Mouse (Mus musculus) layer of hippocampus, postnatal 10 days (tissue): ENCODE measurements around the gene Theg. TPM values are rescaled to one million over a fixed set of nuclear protein-coding genes. Genes with fewer than 3 reads are reported as not detected.

ENCODE experiments used
- DNase-seq, 2 experiments: peaks; one replicate each; pipeline ENCODE4 v3.0.0; 2021; ENCODE audit warnings: low spot score in 2 of 2
- long read RNA-seq: library from polyadenylated mRNA; stranded (forward); transcript quantifications from one replicate; pipeline ENCODE4 v2.0.0, GENCODE M21; 2023
- total RNA-seq, 2 experiments: library from RNA; stranded (reverse); gene quantifications; 2 replicates each; pipeline ENCODE4 v1.2.3; 2021

Theg gene
- total RNA-seq: not detected
- long read RNA-seq, partial matches to known transcripts: 0 of 1 reads
- long read RNA-seq, other reads (novel, unspliced or antisense): 1 of 1 reads

- DNase-seq: no peak
These were observed at the start of gene Theg for GRCm38 (mm10) chr10:79587061-79587751. TSS of gene Theg (minus strand) at chr10:79587331.

DNA sequence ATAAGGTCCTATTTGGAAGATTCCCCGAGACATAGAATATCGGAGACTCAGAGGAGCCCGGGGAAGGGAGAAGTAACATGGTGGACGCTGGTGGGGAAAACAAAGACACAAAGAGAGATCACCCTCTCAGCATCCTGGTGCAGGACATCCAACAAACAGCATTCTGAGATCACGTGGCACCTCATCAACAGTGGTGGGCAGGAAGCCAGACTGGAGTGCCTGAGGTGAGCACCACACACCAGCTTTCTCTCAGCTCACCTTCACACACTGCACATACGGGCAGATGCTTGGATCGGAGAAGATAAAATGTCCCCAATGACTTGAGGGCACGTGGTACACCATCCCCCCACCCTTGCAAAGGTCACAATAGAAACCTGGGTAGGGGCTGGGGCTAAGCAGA lies 49.2 kb upstream of the Theg start:
- no peak for DNase-seq

DNA sequence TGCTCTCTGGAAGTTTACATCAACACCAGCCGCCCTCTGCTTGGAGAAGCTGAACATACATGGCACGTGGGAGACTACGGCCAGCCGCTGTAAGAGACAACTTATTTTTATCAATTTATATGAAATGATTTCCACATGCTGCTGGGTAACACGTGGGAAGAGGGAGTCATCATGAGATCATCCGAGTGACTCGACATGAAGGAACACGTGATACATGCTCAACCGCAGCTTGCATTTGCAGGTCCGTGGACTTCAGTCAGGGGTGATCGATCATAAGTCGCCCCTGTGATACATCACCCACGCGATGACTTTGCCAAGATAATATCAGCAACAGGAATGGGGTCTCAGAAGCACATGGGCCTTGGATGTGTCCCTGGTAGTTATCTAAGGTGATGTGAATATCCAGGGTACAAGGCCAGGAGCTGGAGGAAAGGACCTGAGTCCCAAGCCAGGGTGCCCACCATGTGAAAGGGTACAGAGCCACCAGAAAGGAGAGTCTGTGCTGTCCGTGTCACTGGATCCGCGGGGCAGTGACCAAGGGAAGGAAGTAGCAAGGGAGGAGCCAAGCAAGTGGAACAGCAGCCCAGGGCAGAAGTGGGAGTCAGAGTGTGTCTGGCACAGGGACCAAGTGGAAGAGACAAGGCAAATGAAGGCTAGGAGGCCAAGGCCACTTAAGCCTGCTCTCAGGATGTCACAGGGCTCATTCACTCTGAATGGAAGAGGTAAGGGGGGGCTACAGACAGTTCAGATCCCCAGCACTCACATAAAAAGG lies 46.1 kb upstream of the Theg start:
- no peak for DNase-seq

DNA sequence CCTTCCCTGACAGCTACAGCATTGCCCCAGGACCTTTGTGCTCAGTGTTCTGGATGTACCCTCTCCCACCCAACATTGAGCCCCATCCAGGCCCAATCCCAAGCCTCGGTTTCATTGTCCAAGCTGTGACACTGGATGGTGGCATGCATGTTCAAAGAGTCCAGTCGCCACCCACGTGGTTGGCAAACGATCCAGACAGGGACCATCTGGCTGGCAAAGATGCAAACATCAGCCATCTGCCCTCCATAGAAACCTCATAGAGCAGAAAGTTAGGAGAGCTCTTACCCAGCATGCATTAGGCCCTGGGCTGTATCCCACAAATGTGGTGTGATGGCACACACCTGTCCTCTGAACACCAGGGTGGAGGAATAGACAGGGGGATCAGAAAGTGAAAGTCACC lies 44.3 kb upstream of the Theg start:
- peak; percentile 72 to 74 for DNase-seq

DNA sequence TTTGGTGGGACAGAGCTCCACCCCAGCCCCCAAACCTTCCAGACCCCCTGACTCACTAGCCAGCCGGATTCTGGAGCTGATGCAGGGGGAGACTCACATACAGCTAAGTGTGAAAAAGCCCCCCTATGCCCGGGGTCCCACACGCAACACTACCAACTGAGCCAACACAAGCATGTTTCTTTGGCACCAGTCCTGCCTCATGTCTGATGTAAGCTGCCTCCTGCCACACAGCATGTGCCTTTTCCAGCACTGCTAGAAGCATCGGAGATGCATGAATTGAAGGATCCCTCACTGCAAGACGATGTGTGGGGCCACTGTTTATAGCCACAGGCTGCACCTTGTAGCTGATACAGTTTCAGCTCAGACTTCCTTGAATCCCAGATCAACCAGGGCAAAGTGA lies 41.2 kb upstream of the Theg start:
- peak in 1 of 2 experiments; percentile 53 for DNase-seq

- peak in 1 of 2 experiments; percentile 20 for DNase-seq
These were observed 39.0 kb upstream of the Theg start for GRCm38 (mm10) chr10:79626156-79626555.

DNA sequence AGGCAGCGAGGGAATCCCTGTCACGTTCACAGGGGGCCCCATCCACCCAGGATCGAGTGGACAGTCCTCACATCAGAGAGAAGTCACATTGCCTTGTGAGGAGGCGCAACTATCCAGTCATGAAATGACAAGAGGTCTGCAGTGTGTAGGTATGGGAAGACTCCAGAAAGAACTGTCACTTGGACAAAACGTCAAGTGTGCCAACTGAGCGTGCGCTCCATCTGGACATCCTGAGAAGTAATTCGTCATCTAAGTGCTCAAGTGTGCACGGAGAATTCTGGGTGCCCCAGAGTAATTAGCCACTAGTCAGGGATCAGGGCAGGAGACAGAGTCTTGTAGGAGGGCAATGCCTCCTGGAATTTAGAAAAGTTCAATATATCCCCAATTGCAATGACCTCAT lies 38.3 kb upstream of the Theg start:
- no peak for DNase-seq

GRCm38 (mm10) chr10:79623950-79624349 lies 36.8 kb upstream of the Theg start:
- peak in 1 of 2 experiments; percentile 20 for DNase-seq

DNA sequence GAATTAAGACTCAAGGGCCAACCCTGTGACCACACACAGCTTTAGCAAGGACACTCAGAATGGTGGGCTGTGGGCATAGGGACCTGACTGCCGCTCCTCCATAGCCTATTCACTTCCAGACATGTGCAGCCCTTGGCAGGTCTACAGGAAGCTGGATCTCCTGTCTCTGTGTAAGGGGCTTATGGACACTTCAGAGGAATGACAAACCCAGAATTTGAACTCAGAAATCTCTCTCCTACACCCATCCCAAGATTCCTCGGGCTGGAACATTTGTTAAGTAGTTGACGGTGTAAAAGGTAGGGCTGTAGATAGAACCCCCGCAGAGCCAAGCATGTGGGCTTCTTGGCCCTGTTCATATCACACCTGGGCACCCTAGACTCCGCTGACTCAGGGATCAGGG lies 29.2 kb upstream of the Theg start:
- no peak for DNase-seq

GRCm38 (mm10) chr10:79615860-79616259 lies 28.7 kb upstream of the Theg start:
- DNase-seq: peak in 1 of 2 experiments; percentile 44

GRCm38 (mm10) chr10:79614305-79614643 lies 27.1 kb upstream of the Theg start:
- no peak for DNase-seq

- peak; percentile 58 to 76 for DNase-seq
These were observed 26.6 kb upstream of the Theg start, which contains the start of gene C2cd4c for GRCm38 (mm10) chr10:79613578-79614304. TSS of gene C2cd4c (minus strand) at chr10:79614025.

DNA sequence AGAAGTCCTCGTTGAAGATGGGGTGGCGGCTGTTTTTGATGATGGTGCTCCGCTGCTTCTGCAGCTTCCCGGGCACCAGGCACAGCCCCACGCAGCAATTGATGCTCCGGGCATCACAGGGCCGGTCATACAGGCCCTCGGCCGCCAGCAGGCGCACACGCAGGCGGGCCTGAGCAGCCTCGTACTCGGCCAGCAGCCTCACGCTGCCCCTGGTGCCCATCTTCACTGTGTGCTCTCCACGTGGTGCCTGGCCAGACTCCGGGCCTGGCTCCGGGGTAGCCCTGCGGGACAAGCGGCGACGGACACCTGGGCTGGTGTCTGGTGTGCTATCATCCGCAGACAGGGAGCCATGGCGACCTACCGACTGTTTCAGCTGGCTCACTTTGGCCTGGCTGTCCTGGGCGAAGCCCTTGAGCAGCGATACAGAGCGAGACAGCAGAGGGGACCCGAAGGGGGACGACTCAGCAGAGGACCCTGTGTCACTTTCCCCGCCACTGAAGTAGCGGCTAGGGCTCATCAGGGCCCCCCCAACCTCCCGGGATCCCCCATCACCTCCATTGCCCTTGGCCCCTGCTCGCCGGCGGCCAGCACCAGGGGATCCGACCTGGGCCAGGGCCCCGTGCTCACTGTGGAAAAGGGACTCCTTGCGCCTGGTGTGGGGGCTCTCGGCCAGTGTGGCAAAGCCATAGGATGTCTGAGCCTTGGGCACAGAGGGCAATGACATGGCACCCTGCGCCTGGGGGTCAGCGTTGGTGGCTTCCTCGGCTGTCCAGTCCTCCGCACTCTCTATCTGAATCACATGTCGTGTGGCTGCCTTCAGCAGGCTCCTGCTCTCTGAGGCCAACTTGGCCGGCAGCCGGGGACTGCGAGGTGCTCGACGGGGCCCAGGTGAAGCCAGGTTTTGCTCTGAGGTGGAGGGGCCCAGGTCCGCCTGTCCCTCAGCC lies 25.3 kb upstream of the Theg start:
- DNase-seq: peak in 1 of 2 experiments; percentile 37

- DNase-seq: peak in 1 of 2 experiments; percentile 11
These were observed 24.2 kb upstream of the Theg start for GRCm38 (mm10) chr10:79611296-79611695.

GRCm38 (mm10) chr10:79609276-79609675 lies 22.1 kb upstream of the Theg start:
- peak in 1 of 2 experiments; percentile 13 for DNase-seq

DNA sequence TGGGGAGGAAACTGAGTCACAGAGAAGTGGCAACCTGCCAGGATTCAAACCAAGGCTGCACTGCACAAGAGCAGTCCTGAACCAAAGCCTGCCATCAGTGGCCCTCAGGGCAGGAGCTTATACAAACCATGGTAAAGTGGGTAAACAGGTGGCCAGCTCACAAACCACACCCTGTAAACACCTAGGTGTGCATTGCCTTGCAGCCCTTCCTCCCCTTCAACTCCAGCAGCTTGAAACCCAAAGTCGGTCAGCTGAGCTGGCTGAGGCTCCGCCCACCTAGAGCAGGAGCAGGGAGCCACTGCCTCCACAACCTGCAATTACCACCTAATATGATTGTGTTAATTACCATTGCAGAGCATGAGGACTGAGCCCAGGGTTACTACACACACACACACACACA lies 20.8 kb upstream of the Theg start:
- DNase-seq: no peak

DNA sequence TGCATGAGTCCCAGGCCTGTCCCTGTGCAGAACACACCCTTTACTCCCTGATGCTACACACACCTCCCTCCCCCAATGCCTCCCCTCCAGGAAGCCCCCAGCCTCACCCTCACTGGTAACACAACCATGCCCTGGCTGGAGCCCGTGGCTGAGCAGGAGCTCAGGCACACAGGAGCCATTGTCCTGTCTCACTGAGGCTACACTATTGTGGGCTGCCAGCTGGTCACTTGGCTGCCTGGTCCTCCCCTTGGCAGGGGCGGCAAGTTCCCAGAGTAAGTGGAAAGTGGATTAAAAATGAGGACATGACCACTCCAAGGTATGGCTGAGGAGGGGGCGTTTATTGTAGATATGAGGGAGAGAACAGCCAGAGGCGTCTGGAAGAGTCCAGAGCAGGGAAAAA lies 19.4 kb upstream of the Theg start:
- peak in 1 of 2 experiments; percentile 31 for DNase-seq

DNA sequence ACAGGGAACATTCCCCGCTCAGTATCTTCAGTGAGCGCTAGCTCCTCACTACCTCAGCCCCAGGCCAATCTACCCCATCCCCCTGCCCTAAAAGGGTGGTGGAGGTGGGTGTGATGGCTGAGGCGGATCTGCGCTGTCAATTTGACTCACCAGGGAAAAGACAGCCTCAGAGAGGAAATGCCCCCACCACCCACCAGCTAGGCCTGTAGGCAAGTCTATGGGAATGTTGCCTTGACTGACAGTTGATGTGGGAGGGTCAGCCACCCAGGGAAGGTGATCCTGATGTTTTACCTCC lies 10.8 kb upstream of the Theg start:
- DNase-seq: no peak

DNA sequence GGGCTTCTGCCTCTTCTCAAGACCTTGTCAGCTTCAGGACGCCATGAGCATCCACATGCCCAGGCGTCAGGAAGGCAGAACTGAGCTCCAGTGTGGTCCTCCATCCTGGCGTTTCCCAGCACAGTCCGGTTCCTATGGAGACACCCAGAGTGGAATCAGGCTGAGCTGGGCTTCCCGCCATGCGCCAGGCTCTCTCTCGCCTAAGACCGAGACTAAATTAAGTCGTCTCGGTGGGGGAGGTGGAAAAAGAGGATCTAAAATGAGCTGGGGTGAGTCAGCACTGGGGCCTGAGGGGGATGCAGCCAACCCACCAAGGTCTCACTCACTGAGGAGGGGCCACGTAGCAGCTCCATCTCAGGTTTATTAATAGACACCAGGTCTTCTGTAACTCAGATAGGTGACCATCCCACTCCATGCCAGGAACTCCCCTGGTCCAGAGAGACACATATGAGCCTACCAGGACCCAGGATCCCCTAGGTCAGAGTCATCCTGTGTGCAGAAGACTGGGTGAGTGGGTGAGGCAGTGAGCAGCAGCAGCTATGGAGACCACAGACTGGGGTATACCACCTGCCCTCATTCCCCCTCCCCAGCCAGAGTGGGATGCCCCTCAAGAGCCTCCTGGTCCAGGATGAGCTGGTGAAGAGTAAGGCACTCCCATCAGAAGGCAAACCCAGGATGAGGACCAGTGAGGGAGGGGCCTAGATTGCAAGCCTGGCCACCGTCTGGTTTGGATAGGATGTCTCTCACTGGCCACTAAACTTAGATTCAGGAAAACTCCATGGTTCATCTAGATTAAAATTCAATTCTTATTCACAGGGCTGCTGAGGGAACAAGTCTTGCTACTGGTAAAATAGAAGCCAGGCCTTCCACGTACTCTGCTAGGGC lies 10.2 kb upstream of the Theg start:
- peak in 1 of 2 experiments; percentile 63 for DNase-seq

DNA sequence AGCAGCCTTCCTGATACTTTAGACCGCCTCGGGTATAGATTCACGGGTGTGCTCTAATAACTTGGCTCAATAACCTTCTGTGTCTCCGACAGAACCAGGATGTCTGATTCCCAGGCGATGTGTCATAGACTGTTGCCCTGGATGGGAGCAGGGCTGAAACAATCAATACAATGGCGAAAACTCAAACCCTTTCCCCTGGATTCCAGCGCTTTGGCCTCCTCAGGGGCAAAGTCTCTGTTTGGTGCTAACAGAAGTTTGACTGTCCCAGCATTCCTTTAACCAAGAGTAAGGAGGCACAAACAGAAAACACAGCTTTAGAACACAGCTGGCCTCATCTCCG lies 8.4 kb upstream of the Theg start:
- DNase-seq: no peak
